Mouse (Mus musculus) small intestine, adult 2 months (tissue): ENCODE measurements around the gene Zbtb38. TPM values are rescaled to one million over a fixed set of nuclear protein-coding genes. Genes with fewer than 3 reads are reported as not detected.
A peak's percentile ranks its signal among the peaks of the same experiment; 100 is the strongest.

ENCODE experiments used
- H3K27ac ChIP-seq: fragments of 200-500 bp; 2 replicates; pipeline ENCODE4 v1.5.1; 2012; ENCODE audit warnings: low read depth, low read length, control low read depth, inconsistent platforms; ENCODE audit not compliant: insufficient read depth
- H3K27me3 ChIP-seq: fragments of 200-500 bp; 2 replicates; pipeline ENCODE4 v1.6.1; 2012; ENCODE audit warnings: mild to moderate bottlenecking, moderate library complexity, low read length, inconsistent platforms; ENCODE audit not compliant: control insufficient read depth, insufficient read depth
- H3K36me3 ChIP-seq: fragments of 200-500 bp; 2 replicates; pipeline ENCODE4 v1.6.1; 2012; ENCODE audit warnings: mild to moderate bottlenecking, low read length, control low read depth, inconsistent platforms; ENCODE audit not compliant: control insufficient read depth, insufficient read depth
- H3K4me1 ChIP-seq: fragments of 200-500 bp; 2 replicates; pipeline ENCODE4 v1.6.1; 2012; ENCODE audit warnings: low read length, inconsistent platforms, mixed read lengths; ENCODE audit not compliant: control insufficient read depth, insufficient read depth, insufficient read length
- H3K4me3 ChIP-seq: fragments of 200-500 bp; 2 replicates; pipeline ENCODE4 v1.5.1; 2012; ENCODE audit warnings: low read depth, mild to moderate bottlenecking, control low read depth, inconsistent platforms, low read length, moderate library complexity
- CTCF ChIP-seq: fragments of 200-500 bp; IDR thresholded peaks from 2 replicates; pipeline ENCODE4 v1.5.1; 2012; ENCODE audit warnings: low read depth, mild to moderate bottlenecking, control low read depth, inconsistent platforms, low read length, moderate library complexity, mixed read lengths; ENCODE audit not compliant: insufficient replicate concordance, insufficient read length; ENCODE audit errors: extremely low read depth
- POLR2A ChIP-seq: fragments of 200-500 bp; IDR thresholded peaks from 2 replicates; pipeline ENCODE4 v1.6.1; 2012; ENCODE audit warnings: low read depth, mild to moderate bottlenecking, control low read depth, inconsistent platforms, low read length, moderate library complexity
- WGBS: fragments of 180-500 bp; shearing (Covaris S2); methylation state at CpG from one replicate; pipeline ENCODE4 v1.1.7; 2018; 5-methylcytosine and 5-hydroxymethylcytosine counted together
- polyA plus RNA-seq: library from polyadenylated mRNA; depleted of rRNA; stranded (reverse); fragments of >200 nt; gene quantifications from 2 replicates; pipeline ENCODE4 v1.2.3, GENCODE M21; 2012

Gene Zbtb38
- polyA plus RNA-seq, 1 experiment: 7.7 TPM

- Histone ChIP-seq H3K4me1 (no peaks in the 10 kb centered on the region; the same call in 1 of the 2 replicates), H3K36me3 (no peaks in the 10 kb centered on the region), H3K27ac (no peak overlapping the region), H3K4me3 (no peak overlapping the region), H3K27me3 (no peaks in the 10 kb centered on the region)
- 78% methylated on average over 9 of the region's 9 CpGs for WGBS
- TF ChIP-seq POLR2A (no peak), CTCF (no peak)
These were observed 26.9 kb downstream of the Zbtb38 start for GRCm38 (mm10) chr9:96725582-96726320.

GRCm38 (mm10) chr9:96723650-96724049 is 29.0 kb downstream of the Zbtb38 start:
- 75% methylated on average over 6 of the region's 6 CpGs for WGBS
- TF ChIP-seq CTCF (no peak), POLR2A (no peak)
- Histone ChIP-seq H3K4me3 (no peak overlapping the region), H3K27ac (no peak overlapping the region), H3K27me3 (no peaks in the 10 kb centered on the region), H3K36me3 (no peaks in the 10 kb centered on the region), H3K4me1 (no peaks in the 10 kb centered on the region; the same call in 1 of the 2 replicates)

GRCm38 (mm10) chr9:96721163-96721799 is 31.4 kb downstream of the Zbtb38 start:
- no peak overlapping the region for H3K4me3 ChIP-seq
- WGBS: 71% methylated on average over 8 of the region's 8 CpGs
- H3K27ac ChIP-seq: 0 out of 2 replicates have a peak overlapping the region, but pooled peaks have one; percentile 25
- TF ChIP-seq POLR2A: no peak
- no peak for TF ChIP-seq CTCF
- H3K27me3 ChIP-seq: no peaks in the 10 kb centered on the region
- peaks cover 1% of the 10 kb centered on the region; the same call in 1 of the 2 replicates for H3K36me3 ChIP-seq
- no peaks in the 10 kb centered on the region; the same call in 1 of the 2 replicates for H3K4me1 ChIP-seq

- Histone ChIP-seq H3K27ac (peak overlapping the region; percentile 90; the same call in 1 of the 2 replicates), H3K4me1 (no peaks in the 10 kb centered on the region; the same call in 1 of the 2 replicates), H3K27me3 (no peaks in the 10 kb centered on the region), H3K36me3 (peaks cover 1% of the 10 kb centered on the region; the same call in 1 of the 2 replicates), H3K4me3 (no peak overlapping the region)
- no peak for TF ChIP-seq CTCF
- TF ChIP-seq POLR2A: no peak
- WGBS: 38% methylated on average over 11 of the region's 11 CpGs
These were observed 32.0 kb downstream of the Zbtb38 start for GRCm38 (mm10) chr9:96720510-96721162.

GRCm38 (mm10) chr9:96719408-96720158 is 33.0 kb downstream of the Zbtb38 start:
- peak; percentile 42 for TF ChIP-seq POLR2A
- no peak for TF ChIP-seq CTCF
- Histone ChIP-seq H3K27ac (peak overlapping the region; percentile 90), H3K4me3 (peak overlapping the region; percentile 85), H3K27me3 (no peaks in the 10 kb centered on the region), H3K36me3 (peaks cover 3% of the 10 kb centered on the region; the same call in 1 of the 2 replicates), H3K4me1 (no peaks in the 10 kb centered on the region; the same call in 1 of the 2 replicates)
- WGBS: under 1% methylated on average over 85 of the region's 85 CpGs

- Histone ChIP-seq H3K36me3 (peaks cover 3% of the 10 kb centered on the region; the same call in 1 of the 2 replicates), H3K27ac (peak overlapping the region; percentile 90), H3K27me3 (no peaks in the 10 kb centered on the region), H3K4me1 (peaks cover 3% of the 10 kb centered on the region; the same call in 1 of the 2 replicates), H3K4me3 (peak overlapping the region; percentile 85)
- no peak for TF ChIP-seq POLR2A
- TF ChIP-seq CTCF: no peak
- 36% methylated on average over 10 of the region's 10 CpGs for WGBS
These were observed 33.7 kb downstream of the Zbtb38 start for GRCm38 (mm10) chr9:96718888-96719287.
